ENCODE assay signal across 10 mouse cellular contexts in genomic region chr16:36770830-36771229, GRCm38 (mm10). TPM values are rescaled to one million over a fixed set of nuclear protein-coding genes. Genes with fewer than 3 reads are reported as not detected.
DNase-seq lines count a peak whose midpoint lies in the region; ATAC-seq and TF ChIP-seq lines count a peak whose summit lies in the region.
"Had no signal": no experiment of that assay in that cellular context is flagged by ENCODE, and none has a peak within 500 bp of the region (broad histone marks: within the 10 kb centered on the region; RNA-seq: fewer than 3 reads in every experiment).

No protein-coding gene starts in this region.

- TF ChIP-seq CTCF in hindbrain, postnatal 0 days (IDR thresholded peaks at IDR 0.05; ENCODE audit: low read depth), result no peak
- TF ChIP-seq CTCF in brain, embryonic 14.5 days (IDR thresholded peaks at IDR 0.05; ENCODE audit: borderline replicate concordance, extremely low read depth, insufficient read depth, insufficient read length), result no peak
- no peak for TF ChIP-seq CTCF in gastrocnemius, adult 2 months (IDR thresholded peaks at IDR 0.05)

- peak; percentile 47 for DNase-seq in hindbrain, postnatal 0 days (ENCODE audit: low spot score)
- DNase-seq in Muller cell, postnatal 12 days (ENCODE audit: inconsistent ontology term), result peak; percentile 93
- DNase-seq in brain, embryonic 14.5 days (ENCODE audit: low read depth), result peak; percentile 88
- DNase-seq in gastrocnemius, adult 2 months, result no peak

- H3K4me3 ChIP-seq in hindbrain, postnatal 0 days (ENCODE audit: low read length), result no peak overlapping the region
- no peak overlapping the region for H3K4me3 ChIP-seq in hindbrain, embryonic 13.5 days
- no peak overlapping the region for H3K4me3 ChIP-seq in lung, embryonic 16.5 days (ENCODE audit: low read length)
- no peak overlapping the region for H3K4me3 ChIP-seq in gastrocnemius, adult 2 months
- H3K4me3 ChIP-seq: embryonic facial prominence, embryonic 12.5 days; heart, embryonic 13.5 days had no signal

- intact Hi-C loops in gastrocnemius, adult 2 months (cut with DNase I), result no loop called here

- no peak for TF ChIP-seq POLR2A in brain, embryonic 14.5 days (IDR thresholded peaks at IDR 0.05; ENCODE audit: borderline replicate concordance, extremely low read depth, insufficient read depth, insufficient read length, poor library complexity, severe bottlenecking)

- no peak overlapping the region for H3K9ac ChIP-seq in hindbrain, postnatal 0 days (replicated peaks; ENCODE audit: low read length)
- no peak overlapping the region for H3K9ac ChIP-seq in hindbrain, embryonic 13.5 days
- no peak overlapping the region for H3K9ac ChIP-seq in lung, embryonic 16.5 days (ENCODE audit: low read length)
- H3K9ac ChIP-seq: embryonic facial prominence, embryonic 12.5 days; heart, embryonic 13.5 days had no signal

- no peaks in the 10 kb centered on the region for H3K36me3 ChIP-seq in hindbrain, postnatal 0 days (ENCODE audit: insufficient read depth, low read length)
- H3K36me3 ChIP-seq in hindbrain, embryonic 13.5 days, result no peaks in the 10 kb centered on the region
- no peaks in the 10 kb centered on the region for H3K36me3 ChIP-seq in lung, embryonic 16.5 days (ENCODE audit: control insufficient read depth, insufficient read depth, low read length)
- H3K36me3 ChIP-seq: embryonic facial prominence, embryonic 12.5 days; G1E; heart, embryonic 13.5 days had no signal

- no peak overlapping the region; the same call in 1 of the 2 replicates for H3K27ac ChIP-seq in hindbrain, postnatal 0 days
- H3K27ac ChIP-seq in hindbrain, embryonic 13.5 days, result no peak overlapping the region
- H3K27ac ChIP-seq in lung, embryonic 16.5 days (ENCODE audit: low read length), result peak overlapping the region; percentile 72
- no peak overlapping the region for H3K27ac ChIP-seq in gastrocnemius, adult 2 months
- H3K27ac ChIP-seq: embryonic facial prominence, embryonic 12.5 days; heart, embryonic 13.5 days had no signal

- WGBS in hindbrain, postnatal 0 days, result 42% methylated on average over 4 of the region's 4 CpGs
- WGBS in hindbrain, embryonic 13.5 days, result 70% methylated on average over 4 of the region's 4 CpGs
- WGBS in lung, embryonic 16.5 days, result 48% methylated on average over 4 of the region's 4 CpGs

- no peaks in the 10 kb centered on the region for H3K27me3 ChIP-seq in hindbrain, postnatal 0 days (ENCODE audit: insufficient read depth, low read length)
- no peaks in the 10 kb centered on the region for H3K27me3 ChIP-seq in hindbrain, embryonic 13.5 days
- H3K27me3 ChIP-seq in lung, embryonic 16.5 days (ENCODE audit: control insufficient read depth, insufficient read depth, low read depth, low read length), result no peaks in the 10 kb centered on the region
- H3K27me3 ChIP-seq: embryonic facial prominence, embryonic 12.5 days; heart, embryonic 13.5 days had no signal

- ATAC-seq in hindbrain, postnatal 0 days, result peak; percentile 66; the same call in 1 of the 2 replicates
- ATAC-seq in hindbrain, embryonic 13.5 days (ENCODE audit: low FRiP score), result no peak
- peak; percentile 93 for ATAC-seq in lung, embryonic 16.5 days (ENCODE audit: low read depth)
- ATAC-seq in erythroid progenitor cell, adult 5-6 weeks (replicated peaks; ENCODE audit: low FRiP score, poor library complexity, severe bottlenecking), result no peak

- H3K4me1 ChIP-seq in hindbrain, postnatal 0 days (ENCODE audit: insufficient read depth, low read length), result no peaks in the 10 kb centered on the region
- H3K4me1 ChIP-seq in hindbrain, embryonic 13.5 days (replicated peaks), result no peaks in the 10 kb centered on the region
- H3K4me1 ChIP-seq in lung, embryonic 16.5 days (replicated peaks; ENCODE audit: control insufficient read depth, insufficient read depth, low read length), result no peaks in the 10 kb centered on the region; the same call in 1 of the 2 replicates
- H3K4me1 ChIP-seq: embryonic facial prominence, embryonic 12.5 days; heart, embryonic 13.5 days had no signal

- no peak overlapping the region for H3K4me2 ChIP-seq in hindbrain, postnatal 0 days (ENCODE audit: low read depth, low read length)
- no peak overlapping the region for H3K4me2 ChIP-seq in hindbrain, embryonic 13.5 days
- H3K4me2 ChIP-seq in lung, embryonic 16.5 days (ENCODE audit: low read depth, low read length), result no peak overlapping the region
- H3K4me2 ChIP-seq: embryonic facial prominence, embryonic 12.5 days; heart, embryonic 13.5 days had no signal

- no peaks in the 10 kb centered on the region for H3K9me3 ChIP-seq in hindbrain, postnatal 0 days (ENCODE audit: low read length)
- no peaks in the 10 kb centered on the region for H3K9me3 ChIP-seq in hindbrain, embryonic 13.5 days
- H3K9me3 ChIP-seq in lung, embryonic 16.5 days (ENCODE audit: control insufficient read depth, low read length), result no peaks in the 10 kb centered on the region
- H3K9me3 ChIP-seq: embryonic facial prominence, embryonic 12.5 days; G1E; heart, embryonic 13.5 days had no signal

RNA-seq across cellular contexts. Expression of gene Slc15a2, which starts 13.9 kb away (rescaled TPM):
- total RNA-seq in hindbrain, postnatal 0 days (2014; rRNA removed), result 30.3 and 58.7 TPM in 2 replicates
- 25.5 and 31.7 TPM in 2 replicates for polyA plus RNA-seq in hindbrain, postnatal 0 days (2015; fragmentation: Nextera tagmentation; extraction: Ambion mirVana)
- 10.7 and 11.8 TPM in 2 replicates for polyA plus RNA-seq in hindbrain, embryonic 13.5 days (2015; fragmentation: Nextera tagmentation; extraction: Ambion mirVana)
- 23.9 and 25.2 TPM in 2 replicates for polyA plus RNA-seq in brain, embryonic 14.5 days (2012; rRNA removed)
- polyA plus RNA-seq in lung, embryonic 16.5 days (2015; fragmentation: Nextera tagmentation; extraction: Ambion mirVana), result 49.4 and 58.9 TPM in 2 replicates
- 1 to 10 TPM; 2.3 to 3.8 TPM for total RNA-seq in gastrocnemius, adult 2 months (2021)
- total RNA-seq in erythroid progenitor cell, adult 5-6 weeks (2015; ENCODE audit: low replicate concordance), result 19.3 and 21.6 TPM in 2 replicates
- 19.1 and 41.9 TPM in 2 replicates for total RNA-seq in erythroid progenitor cell, adult 5-6 weeks (2017; ENCODE audit: low replicate concordance)

RNA-seq across cellular contexts. Expression of gene Iqcb1, which starts 57.4 kb away (rescaled TPM):
- 17.3 and 23.0 TPM in 2 replicates for total RNA-seq in hindbrain, postnatal 0 days (2014; rRNA removed)
- 55.6 and 65.5 TPM in 2 replicates for polyA plus RNA-seq in hindbrain, postnatal 0 days (2015; fragmentation: Nextera tagmentation; extraction: Ambion mirVana)
- polyA plus RNA-seq in hindbrain, embryonic 13.5 days (2015; fragmentation: Nextera tagmentation; extraction: Ambion mirVana), result 68.8 and 69.8 TPM in 2 replicates
- 22.6 and 26.6 TPM in 2 replicates for polyA plus RNA-seq in brain, embryonic 14.5 days (2012; rRNA removed)
- polyA plus RNA-seq in lung, embryonic 16.5 days (2015; fragmentation: Nextera tagmentation; extraction: Ambion mirVana), result 29.8 and 30.9 TPM in 2 replicates
- 1 to 10 TPM; 5.8 to 5.9 TPM for total RNA-seq in gastrocnemius, adult 2 months (2021)
- total RNA-seq in erythroid progenitor cell, adult 5-6 weeks (2015; ENCODE audit: low replicate concordance), result 17.3 TPM in 1 of 2 replicates, not detected in the other
- total RNA-seq in erythroid progenitor cell, adult 5-6 weeks (2017; ENCODE audit: low replicate concordance), result 4.5 and 34.8 TPM in 2 replicates

Comparison
In these comparisons a context has a peak if more than half of its experiments do, and no peak if none do; other contexts are left out.
1. ATAC-seq: peak in hindbrain, postnatal 0 days (single experiment) and lung, embryonic 16.5 days (single experiment); none in hindbrain, embryonic 13.5 days (single experiment) and erythroid progenitor cell, adult 5-6 weeks (single experiment).